ENCODE assay signal across 25 mouse cellular contexts in genomic region chr7:82894366-82894765, GRCm38 (mm10). TPM values are rescaled to one million over a fixed set of nuclear protein-coding genes. Genes with fewer than 3 reads are reported as not detected.
A peak's percentile ranks its signal among the peaks of the same experiment; 100 is the strongest.
DNase-seq lines count a peak whose midpoint lies in the region; ATAC-seq and TF ChIP-seq lines count a peak whose summit lies in the region.
"Had no signal": no experiment of that assay in that cellular context is flagged by ENCODE, and none has a peak within 500 bp of the region (broad histone marks: within the 10 kb centered on the region; RNA-seq: fewer than 3 reads in every experiment).

No protein-coding gene starts in this region.

- no peak overlapping the region for H3K4me3 ChIP-seq in heart, embryonic 10.5 days
- no peak overlapping the region for H3K4me3 ChIP-seq in myocyte
- H3K4me3 ChIP-seq in midbrain, embryonic 13.5 days (replicated peaks) = no peak overlapping the region
- H3K4me3 ChIP-seq: embryonic facial prominence, embryonic 10.5 days; embryonic facial prominence, embryonic 12.5 days; erythroblast, embryonic 14.5 days; forebrain, embryonic 10.5 days; forebrain, embryonic 12.5 days had no signal

- H3K27me3 ChIP-seq in heart, embryonic 10.5 days (ENCODE audit: insufficient read depth, poor library complexity, severe bottlenecking) = no peaks in the 10 kb centered on the region
- H3K27me3 ChIP-seq in myocyte (ENCODE audit: control insufficient read depth, insufficient read depth, insufficient read length) = no peaks in the 10 kb centered on the region
- no peaks in the 10 kb centered on the region for H3K27me3 ChIP-seq in midbrain, embryonic 13.5 days
- H3K27me3 ChIP-seq: embryonic facial prominence, embryonic 12.5 days; forebrain, embryonic 12.5 days had no signal

- H3ac ChIP-seq in myocyte (ENCODE audit: control insufficient read depth, insufficient read length) = no peak overlapping the region

- no peak for TF ChIP-seq POLR2A in myocyte (IDR thresholded peaks at IDR 0.05; ENCODE audit: insufficient read length, low read depth)

- H3K9me3 ChIP-seq in heart, embryonic 10.5 days = no peaks in the 10 kb centered on the region
- no peaks in the 10 kb centered on the region for H3K9me3 ChIP-seq in midbrain, embryonic 13.5 days
- H3K9me3 ChIP-seq: embryonic facial prominence, embryonic 10.5 days; embryonic facial prominence, embryonic 12.5 days; forebrain, embryonic 10.5 days; forebrain, embryonic 12.5 days; G1E had no signal

- H3K79me2 ChIP-seq in myocyte (ENCODE audit: control insufficient read depth, insufficient read depth) = no peaks in the 10 kb centered on the region

- no peaks in the 10 kb centered on the region for H3K36me3 ChIP-seq in heart, embryonic 10.5 days
- no peaks in the 10 kb centered on the region for H3K36me3 ChIP-seq in myocyte (ENCODE audit: control insufficient read depth, insufficient read depth)
- H3K36me3 ChIP-seq in midbrain, embryonic 13.5 days = no peaks in the 10 kb centered on the region
- H3K36me3 ChIP-seq: embryonic facial prominence, embryonic 10.5 days; embryonic facial prominence, embryonic 12.5 days; forebrain, embryonic 10.5 days; forebrain, embryonic 12.5 days; G1E had no signal

- 13% methylated on average over 1 of the region's 1 CpGs for WGBS in heart, embryonic 10.5 days
- 78% methylated on average over 1 of the region's 1 CpGs for WGBS in midbrain, embryonic 13.5 days

- no peak for ATAC-seq in midbrain, embryonic 13.5 days
- ATAC-seq: forebrain, embryonic 14.5 days; forebrain, embryonic 16.5 days had no signal

- H3K27ac ChIP-seq in heart, embryonic 10.5 days = no peak overlapping the region
- H3K27ac ChIP-seq in midbrain, embryonic 13.5 days = no peak overlapping the region
- H3K27ac ChIP-seq: embryonic facial prominence, embryonic 10.5 days; embryonic facial prominence, embryonic 12.5 days; forebrain, embryonic 10.5 days; forebrain, embryonic 12.5 days had no signal

- peak; percentile 4 for DNase-seq in heart, embryonic 10.5 days (ENCODE audit: low spot score)
- no peak for DNase-seq in heart, postnatal 25 days (ENCODE audit: low spot score)
- DNase-seq in 416B (ENCODE audit: low read depth) = peak; percentile 85
- peak; percentile 43 for DNase-seq in Muller cell, postnatal 12 days (ENCODE audit: inconsistent ontology term)
- DNase-seq in kidney, adult 9 months = no peak
- no peak for DNase-seq in gastrocnemius, postnatal 10 days
- DNase-seq: adrenal gland, adult 2 months; adrenal gland, postnatal 10 days; adrenal gland, postnatal 25 days; cerebellum, adult 11 months; cerebellum, adult 18-20 months; cerebellum, adult 8-10 months; cerebellum, adult 9-11 months; cerebellum, postnatal 14 days; cerebellum, postnatal 36 days had no signal

- peaks cover 31% of the 10 kb centered on the region for H3K4me1 ChIP-seq in heart, embryonic 10.5 days
- 0 out of 2 replicates have a peak, but pooled peaks cover 3% of the 10 kb centered on the region for H3K4me1 ChIP-seq in midbrain, embryonic 13.5 days (replicated peaks)
- H3K4me1 ChIP-seq: embryonic facial prominence, embryonic 12.5 days had no signal

- H3K9ac ChIP-seq in midbrain, embryonic 13.5 days (replicated peaks) = no peak overlapping the region
- H3K9ac ChIP-seq: embryonic facial prominence, embryonic 12.5 days; forebrain, embryonic 12.5 days had no signal

- intact Hi-C loops in heart, postnatal 25 days (cut with DNase I) = no loop called here

- H3K4me2 ChIP-seq in myocyte (ENCODE audit: low read depth) = peak overlapping the region; percentile 66
- H3K4me2 ChIP-seq in midbrain, embryonic 13.5 days (replicated peaks) = no peak overlapping the region
- H3K4me2 ChIP-seq: embryonic facial prominence, embryonic 12.5 days; forebrain, embryonic 12.5 days had no signal

TF ChIP-seq in myocyte, 11 proteins besides CTCF, POLR2A, EP300 and RAD21:
- TF ChIP-seq MYOG (IDR thresholded peaks at IDR 0.05; ENCODE audit: control insufficient read depth in 1 of 3, insufficient read depth in 1 of 3, insufficient read length in 2 of 3, low read depth in 2 of 3) (no peak), SRF (IDR thresholded peaks at IDR 0.05; ENCODE audit: control insufficient read depth, insufficient read length, low read depth) (no peak), CEBPB (IDR thresholded peaks at IDR 0.05; ENCODE audit: insufficient read depth, poor library complexity, severe bottlenecking) (peak; percentile 59; the same call in 1 of the 2 replicates)

RNA-seq across cellular contexts. Expression of gene Mex3b, which starts 27.2 kb away (rescaled TPM):
- polyA plus RNA-seq in heart, embryonic 10.5 days (2016; fragmentation: Nextera tagmentation; extraction: Ambion mirVana) = 7.3 and 14.8 TPM in 2 replicates
- 1 to 10 TPM; 1.6 to 2.5 TPM for total RNA-seq in heart, postnatal 25 days (2021)
- polyA plus RNA-seq in myocyte (2012; fragmentation: generic; extraction: Trizol) = 9.9 TPM
- total RNA-seq in gastrocnemius, postnatal 10 days (2021) = 1 to 10 TPM; 6.2 to 9.7 TPM
- polyA plus RNA-seq in midbrain, embryonic 13.5 days (2015; fragmentation: Nextera tagmentation; extraction: Ambion mirVana) = 41.0 and 42.9 TPM in 2 replicates

Comparison
In these comparisons a context has a peak if more than half of its experiments do, and no peak if none do; other contexts are left out.
1. DNase-seq: peak in heart, embryonic 10.5 days (single experiment), 416B (single experiment) and Muller cell, postnatal 12 days (single experiment); none in heart, postnatal 25 days (single experiment), kidney, adult 9 months (single experiment) and gastrocnemius, postnatal 10 days (single experiment).